Mouse (Mus musculus): ENCODE measurements around the gene Insc. TPM values are rescaled to one million over a fixed set of nuclear protein-coding genes. Genes with fewer than 3 reads are reported as not detected.
A peak's percentile ranks its signal among the peaks of the same experiment; 100 is the strongest.
"Not testable (repeated sequence)": the region's sequence is repeated elsewhere in the genome, so short reads cannot be mapped to it uniquely, and the experiment has no call there.

The Insc gene
- total and polyA plus RNA-seq, 3 experiments, result 0.16 to 0.64 (median 0.25) TPM

DNA sequence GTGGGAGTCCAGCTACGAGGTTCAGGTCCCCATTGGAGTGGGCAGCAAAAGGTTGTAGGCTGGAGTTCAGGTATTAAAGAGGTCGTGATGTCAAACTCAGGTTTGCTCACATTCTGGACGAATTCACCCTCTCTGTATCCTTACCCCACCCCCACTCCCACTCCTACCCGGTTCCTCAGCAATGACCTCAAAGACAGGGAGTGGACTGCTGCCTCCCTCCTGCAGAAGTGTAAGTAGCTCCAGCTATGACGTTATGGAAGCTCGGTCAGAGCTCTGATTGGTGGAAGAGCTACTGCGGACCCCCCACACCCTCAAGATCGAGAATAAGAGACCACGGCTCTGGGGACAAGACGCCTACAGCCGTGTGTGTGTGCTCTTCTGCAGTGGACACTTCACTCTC is 25.2 kb upstream of the Insc start, which contains the start of gene Calcb:
TSS of gene Calcb (plus strand) at position 344 of the 400 bp plus-strand sequence.
- Histone ChIP-seq H3K27me3 (ENCODE audit: control insufficient read depth, insufficient read depth, low read length) (peaks cover 3% of the 10 kb centered on the region), H3K4me1 (ENCODE audit: control insufficient read depth, insufficient read depth, low read length) (no peaks in the 10 kb centered on the region), H3K9ac (ENCODE audit: low read depth, low read length) (no peak within 1 kb of the TSS), H3K79me2 (replicated peaks; ENCODE audit: control insufficient read depth, insufficient read depth, low read length) (no peaks in the 10 kb centered on the region), H3K27ac (no peak within 1 kb of the TSS), H3K4me3 (no peak within 1 kb of the TSS), H3K36me3 (ENCODE audit: control insufficient read depth, insufficient read depth, low read length) (no peaks in the 10 kb centered on the region)
- no peak for TF ChIP-seq CTCF (IDR thresholded peaks at IDR 0.05)
- TF ChIP-seq EP300 (IDR thresholded peaks at IDR 0.05; ENCODE audit: insufficient read depth, low read depth, low read length), result no peak
- no peak for TF ChIP-seq POLR2A (IDR thresholded peaks at IDR 0.05; ENCODE audit: insufficient read depth, low read depth, low read length)
- 3% methylated on average over 11 of the region's 11 CpGs for WGBS
- intact Hi-C loops (cut with DNase I), result loop anchor here (5.0 kb wide), 1 partner anchor 136 kb away; no protein-coding TSS in a partner anchor
- DNase-seq, result no peak

DNA sequence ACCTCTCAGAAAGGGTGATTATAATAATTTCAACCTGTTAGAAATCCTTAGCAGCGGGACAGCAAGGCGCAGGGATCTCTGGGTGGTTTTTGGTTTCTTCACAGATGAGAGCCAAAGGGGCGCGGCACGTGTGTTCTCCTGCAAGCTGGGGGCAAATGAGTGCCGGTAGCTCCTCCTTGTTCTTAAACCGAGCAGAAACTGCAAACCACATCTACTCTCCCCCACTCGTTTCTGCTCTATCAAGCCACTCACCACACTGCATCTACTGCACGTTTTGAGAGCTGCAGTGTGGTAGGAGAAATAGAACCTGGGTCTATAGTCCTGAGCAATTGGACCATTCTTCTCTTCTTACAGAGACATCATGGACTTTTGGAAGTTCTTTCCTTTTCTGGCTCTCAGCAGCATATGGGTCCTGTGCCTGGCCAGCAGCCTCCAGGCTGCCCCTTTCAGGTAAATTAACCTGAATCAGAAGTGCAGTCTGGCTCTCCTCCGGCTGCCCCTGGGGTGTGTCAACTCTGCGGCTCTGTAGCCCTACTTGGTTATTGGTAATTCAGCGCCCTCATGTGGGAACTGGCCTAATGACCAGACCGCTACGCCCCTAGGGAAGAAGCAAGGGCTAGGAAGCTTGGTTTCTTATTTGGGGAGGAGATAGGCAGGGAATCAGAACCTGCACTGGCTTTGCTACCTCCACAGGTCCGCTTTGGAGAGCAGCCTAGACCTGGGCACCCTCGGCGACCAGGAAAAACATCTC is 23.9 kb upstream of the Insc start:
- no peaks in the 10 kb centered on the region for H3K79me2 ChIP-seq (replicated peaks; ENCODE audit: control insufficient read depth, insufficient read depth, low read length)
- WGBS, result 4% methylated on average over 17 of the region's 17 CpGs
- intact Hi-C loops (cut with DNase I), result loop anchor here (5.0 to 10.0 kb wide), 2 partner anchors 137 to 225 kb away; no protein-coding TSS in a partner anchor
- no peak overlapping the region for H3K4me3 ChIP-seq
- DNase-seq, result peak; percentile 14 to 25
- no peak overlapping the region for H3K9ac ChIP-seq (ENCODE audit: low read depth, low read length)
- H3K27ac ChIP-seq, result no peak overlapping the region
- no peaks in the 10 kb centered on the region for H3K36me3 ChIP-seq (ENCODE audit: control insufficient read depth, insufficient read depth, low read length)
- no peaks in the 10 kb centered on the region for H3K4me1 ChIP-seq (ENCODE audit: control insufficient read depth, insufficient read depth, low read length)
- no peak for TF ChIP-seq EP300 (IDR thresholded peaks at IDR 0.05; ENCODE audit: insufficient read depth, low read depth, low read length)
- peak; percentile 56 for TF ChIP-seq CTCF (IDR thresholded peaks at IDR 0.05)
- peaks cover 3% of the 10 kb centered on the region for H3K27me3 ChIP-seq (ENCODE audit: control insufficient read depth, insufficient read depth, low read length)

DNA sequence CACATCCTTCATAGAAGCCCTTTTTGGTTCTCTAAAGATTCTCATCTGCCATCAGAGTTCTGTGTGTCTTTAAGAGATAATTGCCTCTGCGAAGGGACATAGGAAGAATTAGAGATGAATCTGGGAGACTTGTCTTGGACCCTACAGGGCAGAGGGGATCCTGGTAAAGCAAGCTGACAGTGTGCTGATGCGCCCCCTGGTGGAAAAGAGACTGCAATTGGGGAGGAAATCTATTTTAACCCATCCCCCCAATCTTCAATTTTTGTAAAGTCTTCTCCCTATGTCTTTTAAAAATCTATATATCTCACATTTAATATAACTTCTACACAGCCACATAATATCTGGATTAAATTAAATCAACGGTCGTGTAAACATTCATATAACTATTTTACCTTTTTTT is 13.8 kb upstream of the Insc start:
- H3K27me3 ChIP-seq (ENCODE audit: control insufficient read depth, insufficient read depth, low read length); H3K4me1 ChIP-seq (ENCODE audit: control insufficient read depth, insufficient read depth, low read length); H3K4me3 ChIP-seq; H3K79me2 ChIP-seq (replicated peaks; ENCODE audit: control insufficient read depth, insufficient read depth, low read length); H3K36me3 ChIP-seq (ENCODE audit: control insufficient read depth, insufficient read depth, low read length); DNase-seq; H3K9ac ChIP-seq (ENCODE audit: low read depth, low read length); H3K27ac ChIP-seq: not testable (repeated sequence)
- peak; percentile 64 for TF ChIP-seq CTCF (IDR thresholded peaks at IDR 0.05)
- intact Hi-C loops (cut with DNase I), result loop anchor here (10.0 kb wide), 1 partner anchor 235 kb away; no protein-coding TSS in a partner anchor
- WGBS, result 59% methylated on average over 4 of the region's 4 CpGs

DNA sequence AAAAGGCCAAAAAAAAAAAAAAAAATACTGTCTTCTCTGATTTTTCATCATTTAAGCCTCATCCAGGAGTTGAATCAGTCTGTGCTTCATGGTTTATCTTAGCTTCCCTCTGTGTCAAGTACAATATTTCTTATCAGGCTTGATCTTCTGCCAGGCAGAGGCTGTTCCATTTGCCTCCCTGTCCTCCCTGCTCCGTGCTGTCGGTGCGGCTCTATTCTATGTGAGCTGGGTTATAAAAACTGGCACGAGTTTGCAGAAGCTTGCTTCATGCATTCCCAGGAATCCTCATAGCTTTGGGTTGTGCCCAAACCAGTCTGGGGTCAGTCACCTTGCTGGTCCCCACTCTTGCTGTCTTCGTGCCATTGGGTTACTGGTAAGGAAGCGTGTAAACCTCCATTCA is 12.3 kb upstream of the Insc start:
- TF ChIP-seq CTCF (IDR thresholded peaks at IDR 0.05) (no peak), POLR2A (IDR thresholded peaks at IDR 0.05; ENCODE audit: insufficient read depth, low read depth, low read length) (no peak), EP300 (IDR thresholded peaks at IDR 0.05; ENCODE audit: insufficient read depth, low read depth, low read length) (no peak)
- Histone ChIP-seq H3K27ac (no peak overlapping the region), H3K9ac (ENCODE audit: low read depth, low read length) (no peak overlapping the region), H3K79me2 (replicated peaks; ENCODE audit: control insufficient read depth, insufficient read depth, low read length) (no peaks in the 10 kb centered on the region), H3K36me3 (ENCODE audit: control insufficient read depth, insufficient read depth, low read length) (no peaks in the 10 kb centered on the region), H3K4me1 (ENCODE audit: control insufficient read depth, insufficient read depth, low read length) (no peaks in the 10 kb centered on the region), H3K4me3 (no peak overlapping the region), H3K27me3 (ENCODE audit: control insufficient read depth, insufficient read depth, low read length) (no peaks in the 10 kb centered on the region)
- 62% methylated on average over 6 of the region's 6 CpGs for WGBS
- DNase-seq, result no peak
- intact Hi-C loops (cut with DNase I), result loop anchor here (1.0 kb wide), 1 partner anchor 86 kb away; no protein-coding TSS in a partner anchor

DNA sequence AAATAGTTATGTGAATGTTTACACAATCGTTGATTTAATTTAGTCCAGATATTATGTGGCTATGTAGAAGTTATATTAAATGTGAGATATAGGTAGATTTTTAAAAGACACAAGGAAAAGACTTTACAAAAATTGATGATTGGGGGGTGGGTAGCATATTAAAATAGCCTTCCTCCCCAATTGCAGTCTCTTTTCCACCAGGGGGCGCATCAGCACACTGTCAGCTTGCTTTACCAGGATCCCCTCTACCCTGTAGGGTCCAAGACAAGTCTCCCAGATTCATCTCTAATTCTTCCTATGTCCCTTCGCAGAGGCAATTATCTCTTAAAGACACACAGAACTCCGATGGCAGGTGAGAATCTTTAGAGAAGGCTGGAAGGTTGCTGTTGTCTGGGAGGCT is 11.8 kb upstream of the Insc start:
- H3K9ac ChIP-seq (ENCODE audit: low read depth, low read length); H3K27me3 ChIP-seq (ENCODE audit: control insufficient read depth, insufficient read depth, low read length); H3K27ac ChIP-seq; H3K4me3 ChIP-seq; DNase-seq; H3K79me2 ChIP-seq (replicated peaks; ENCODE audit: control insufficient read depth, insufficient read depth, low read length); H3K36me3 ChIP-seq (ENCODE audit: control insufficient read depth, insufficient read depth, low read length); H3K4me1 ChIP-seq (ENCODE audit: control insufficient read depth, insufficient read depth, low read length): not testable (repeated sequence)
- TF ChIP-seq CTCF (IDR thresholded peaks at IDR 0.05), result peak; percentile 66
- intact Hi-C loops (cut with DNase I), result loop anchor here (1.0 kb wide), 1 partner anchor 86 kb away; no protein-coding TSS in a partner anchor
- 38% methylated on average over 4 of the region's 4 CpGs for WGBS

DNA sequence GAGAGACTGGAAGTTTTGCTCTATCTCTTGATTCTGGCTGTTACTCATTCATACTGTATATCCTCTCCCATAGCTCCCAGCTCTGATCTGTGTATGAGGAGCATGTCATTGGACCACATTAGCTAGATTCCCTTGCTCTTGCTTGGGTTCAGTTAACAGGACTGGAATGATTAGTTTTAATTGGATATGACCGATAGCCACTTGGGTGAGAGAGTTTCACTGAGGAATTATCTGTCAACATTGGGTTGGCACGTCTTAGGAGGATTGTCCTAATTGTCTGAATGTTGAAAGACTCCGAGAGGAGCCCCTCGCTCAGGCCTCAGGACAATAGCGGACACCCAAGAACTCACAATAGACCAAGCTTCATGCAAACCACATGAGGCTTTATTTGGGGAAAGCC is 7.2 kb upstream of the Insc start:
- Histone ChIP-seq H3K4me3 (no peak overlapping the region), H3K9ac (ENCODE audit: low read depth, low read length) (no peak overlapping the region), H3K4me1 (ENCODE audit: control insufficient read depth, insufficient read depth, low read length) (no peaks in the 10 kb centered on the region), H3K79me2 (replicated peaks; ENCODE audit: control insufficient read depth, insufficient read depth, low read length) (no peaks in the 10 kb centered on the region), H3K36me3 (ENCODE audit: control insufficient read depth, insufficient read depth, low read length) (no peaks in the 10 kb centered on the region), H3K27ac (no peak overlapping the region), H3K27me3 (ENCODE audit: control insufficient read depth, insufficient read depth, low read length) (no peaks in the 10 kb centered on the region)
- intact Hi-C loops (cut with DNase I), result no loop called here
- TF ChIP-seq POLR2A (IDR thresholded peaks at IDR 0.05; ENCODE audit: insufficient read depth, low read depth, low read length) (no peak), CTCF (IDR thresholded peaks at IDR 0.05) (no peak), EP300 (IDR thresholded peaks at IDR 0.05; ENCODE audit: insufficient read depth, low read depth, low read length) (no peak)
- 87% methylated on average over 5 of the region's 5 CpGs for WGBS
- no peak for DNase-seq

Measured in heart, adult 2 months (tissue).